Mouse (Mus musculus) thymus, postnatal 10 days (tissue): ENCODE data around the gene Sycp2.

Source experiments
- DNase-seq, 2 experiments: peaks; one replicate each; pipeline ENCODE4 v3.0.0; 2021; ENCODE audit warnings: low spot score in 2 of 2

The Sycp2 gene

GRCm38 (mm10) chr2:178303453-178304187 is 103.9 kb downstream of the Sycp2 start:
- no peak for DNase-seq
